Mouse (Mus musculus) heart, embryonic 16.5 days (tissue): ENCODE data around the gene Fyn. TPM values are rescaled to one million over a fixed set of nuclear protein-coding genes. Genes with fewer than 3 reads are reported as not detected.

Experiments used
- ATAC-seq: fragments of 200-750 bp; cut with Nextera tagmentation; replicated peaks from 2 replicates; pipeline ENCODE4 v1.8.0; 2017; ENCODE audit warnings: moderate number of reproducible peaks; ENCODE audit not compliant: insufficient read depth, low FRiP score; ENCODE audit errors: extremely low read depth
- H3K27ac ChIP-seq: fragments of 300-500 bp; sonication (generic); 2 replicates; pipeline ENCODE4 v1.5.1; 2014; ENCODE audit warnings: mild to moderate bottlenecking, low read length, control low read depth, moderate library complexity
- H3K27me3 ChIP-seq: fragments of 300-500 bp; sonication (generic); 2 replicates; pipeline ENCODE4 v1.6.1; 2014; ENCODE audit warnings: low read length, mixed read lengths; ENCODE audit not compliant: control insufficient read depth, insufficient read depth
- H3K36me3 ChIP-seq: fragments of 300-500 bp; sonication (generic); 2 replicates; pipeline ENCODE4 v1.6.1; 2014; ENCODE audit not compliant: control insufficient read depth, insufficient read depth
- H3K4me1 ChIP-seq: fragments of 300-500 bp; sonication (generic); 2 replicates; pipeline ENCODE4 v1.6.1; 2014; ENCODE audit warnings: low read length, mixed read lengths; ENCODE audit not compliant: control insufficient read depth, insufficient read depth
- H3K4me2 ChIP-seq: fragments of 300-500 bp; sonication (generic); 2 replicates; pipeline ENCODE4 v1.6.1; 2014; ENCODE audit warnings: low read depth, mild to moderate bottlenecking, control low read depth, low read length
- H3K4me3 ChIP-seq: fragments of 300-500 bp; sonication (generic); 2 replicates; pipeline ENCODE4 v1.5.1; 2014; ENCODE audit warnings: mild to moderate bottlenecking, control low read depth, low read length
- H3K9ac ChIP-seq: fragments of 300-500 bp; sonication (generic); 2 replicates; pipeline ENCODE4 v1.6.1; 2014; ENCODE audit warnings: low read length, control low read depth
- H3K9me3 ChIP-seq: fragments of 300-500 bp; sonication (generic); replicated peaks from 2 replicates; pipeline ENCODE4 v1.6.1; 2016; ENCODE audit warnings: low read length; ENCODE audit not compliant: control insufficient read depth
- WGBS: fragments of 180-500 bp; shearing (Covaris S2); extraction: QIAGEN DNeasy Blood & Tissue Kit; methylation state at CpG from one replicate; pipeline ENCODE4 v1.1.7; 2014; 5-methylcytosine and 5-hydroxymethylcytosine counted together
- polyA plus RNA-seq: library from polyadenylated mRNA; unstranded; fragments of >200 nt; fragmentation: Nextera tagmentation; extraction: Ambion mirVana; gene quantifications from 2 replicates; pipeline ENCODE4 v1.2.1, GENCODE M21; 2015

Fyn gene
- polyA plus RNA-seq, 1 experiment from 2014 or later, result 15.0 TPM

DNA sequence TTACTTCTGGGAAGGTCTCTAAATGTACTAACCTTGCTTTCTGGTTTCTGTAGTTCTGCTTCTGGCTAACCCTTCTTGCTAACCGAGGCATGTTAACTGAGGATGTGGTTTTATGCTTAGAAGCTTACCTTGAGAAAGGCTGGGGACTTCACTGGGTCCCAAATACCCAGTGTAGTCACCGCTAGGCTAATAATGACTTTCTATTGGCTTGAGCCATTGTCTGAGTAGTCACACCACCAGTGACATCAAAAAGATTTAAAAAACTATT is 28.8 kb upstream of the Fyn start:
- Histone ChIP-seq H3K9ac (no peak overlapping the region), H3K27ac (no peak overlapping the region), H3K9me3 (no peaks in the 10 kb centered on the region), H3K4me1 (no peaks in the 10 kb centered on the region), H3K4me2 (no peak overlapping the region), H3K36me3 (no peaks in the 10 kb centered on the region), H3K4me3 (no peak overlapping the region), H3K27me3 (no peaks in the 10 kb centered on the region)
- no peak for ATAC-seq
- WGBS, result 87% methylated on average over 2 of the region's 2 CpGs

DNA sequence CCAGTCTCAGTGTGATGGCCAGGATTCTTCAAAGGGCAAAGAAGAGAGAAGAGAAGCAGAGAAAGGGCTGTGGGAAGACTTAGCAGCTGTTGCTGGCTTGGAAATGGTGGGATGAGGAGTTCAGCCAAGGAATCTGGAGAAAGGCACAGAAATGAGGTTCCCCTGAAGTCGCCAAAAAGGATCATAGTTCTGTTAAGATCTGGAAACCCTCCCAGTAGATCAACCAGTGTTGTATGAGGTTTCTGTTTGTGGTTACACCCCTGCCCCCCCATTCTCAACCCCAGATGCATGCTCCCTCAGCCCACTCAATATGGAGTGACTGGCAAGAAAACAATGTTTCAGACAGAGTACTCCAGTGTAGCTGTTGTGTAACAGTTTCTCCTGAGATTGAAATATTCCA is 25.1 kb upstream of the Fyn start:
- Histone ChIP-seq H3K27ac (no peak overlapping the region), H3K4me3 (no peak overlapping the region), H3K9me3 (no peaks in the 10 kb centered on the region), H3K9ac (no peak overlapping the region), H3K36me3 (no peaks in the 10 kb centered on the region), H3K4me1 (no peaks in the 10 kb centered on the region), H3K4me2 (no peak overlapping the region), H3K27me3 (no peaks in the 10 kb centered on the region)
- 53% methylated on average over 1 of the region's 1 CpGs for WGBS
- no peak for ATAC-seq

DNA sequence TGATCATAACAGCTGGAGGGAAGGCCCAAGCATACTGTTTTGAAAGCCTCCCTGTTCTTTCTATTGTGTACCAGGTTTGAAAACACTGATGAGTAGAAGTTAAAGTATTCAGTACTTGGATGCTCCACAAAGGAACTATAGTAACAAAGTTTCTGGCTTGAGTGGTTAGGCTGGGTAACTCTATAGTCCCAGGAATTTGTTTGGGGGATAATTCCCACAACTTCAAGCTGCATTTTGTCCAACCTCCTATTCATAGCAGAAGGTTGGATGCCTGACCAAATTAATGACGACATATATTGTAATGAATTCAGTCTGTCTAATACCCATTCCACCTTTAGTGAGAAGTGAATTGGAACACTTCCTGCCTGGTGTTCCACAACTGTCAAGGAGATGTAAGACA is 22.7 kb upstream of the Fyn start:
- H3K9me3 ChIP-seq, result no peaks in the 10 kb centered on the region
- 68% methylated on average over 1 of the region's 1 CpGs for WGBS
- no peaks in the 10 kb centered on the region for H3K4me1 ChIP-seq
- no peak for ATAC-seq
- H3K27ac ChIP-seq, result no peak overlapping the region
- no peak overlapping the region for H3K4me2 ChIP-seq
- no peak overlapping the region for H3K4me3 ChIP-seq
- no peaks in the 10 kb centered on the region for H3K27me3 ChIP-seq
- no peak overlapping the region for H3K9ac ChIP-seq
- no peaks in the 10 kb centered on the region for H3K36me3 ChIP-seq

DNA sequence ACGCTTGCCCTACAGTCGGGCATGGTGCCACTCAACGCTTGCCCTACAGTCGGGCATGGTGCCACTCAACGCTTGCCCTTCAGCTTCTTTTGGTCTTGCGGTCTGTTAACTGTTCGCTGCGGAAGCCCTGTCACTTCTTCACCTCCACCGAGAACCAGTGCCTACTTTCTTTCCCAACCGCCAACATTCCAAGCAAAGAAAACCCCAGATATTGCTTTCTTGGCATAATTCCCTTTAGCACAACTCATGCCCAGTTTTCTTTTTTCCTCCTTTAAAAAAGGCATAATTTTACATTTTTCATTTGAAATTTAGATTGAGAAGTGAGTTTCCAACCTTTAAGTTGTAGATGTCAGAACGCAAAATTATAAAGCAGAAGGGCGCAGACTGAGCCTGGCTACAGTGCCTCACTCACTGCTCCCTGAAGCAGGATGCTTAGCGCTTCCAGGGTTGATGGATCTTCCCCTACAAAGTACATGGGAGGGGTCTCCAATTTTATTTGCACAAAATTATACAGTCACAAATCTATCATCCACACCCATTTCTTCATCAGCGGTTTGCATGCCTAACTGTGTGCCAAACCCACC is 18.8 kb upstream of the Fyn start:
- no peak for ATAC-seq
- Histone ChIP-seq H3K4me3 (no peak overlapping the region), H3K9me3 (no peaks in the 10 kb centered on the region), H3K27ac (no peak overlapping the region), H3K4me1 (no peaks in the 10 kb centered on the region), H3K4me2 (no peak overlapping the region), H3K36me3 (no peaks in the 10 kb centered on the region), H3K27me3 (no peaks in the 10 kb centered on the region), H3K9ac (no peak overlapping the region)
- 88% methylated on average over 14 of the region's 14 CpGs for WGBS

DNA sequence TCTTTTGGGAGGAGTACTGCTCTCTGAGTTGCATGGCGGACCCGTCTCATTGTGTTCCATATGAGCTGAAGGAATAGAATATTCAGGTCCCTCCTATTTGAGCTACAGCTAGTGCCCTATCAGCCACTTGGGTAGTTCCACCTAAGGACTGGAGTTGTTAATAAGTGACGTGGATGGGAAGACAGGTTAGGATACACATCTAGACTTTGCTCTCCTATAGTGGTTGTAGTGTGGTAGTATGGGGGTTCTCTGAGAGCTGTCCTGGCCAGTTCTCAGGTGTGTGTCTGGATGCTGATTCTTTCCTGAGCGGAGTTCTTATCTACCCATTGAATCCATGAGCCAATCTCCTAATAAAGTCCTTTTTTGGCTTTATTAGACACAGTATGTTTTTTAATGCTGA is 4.5 kb upstream of the Fyn start:
- Histone ChIP-seq H3K9ac (no peak overlapping the region), H3K4me1 (peaks cover 3% of the 10 kb centered on the region), H3K36me3 (no peaks in the 10 kb centered on the region), H3K9me3 (no peaks in the 10 kb centered on the region), H3K4me2 (no peak overlapping the region), H3K27me3 (no peaks in the 10 kb centered on the region), H3K27ac (no peak overlapping the region), H3K4me3 (no peak overlapping the region)
- ATAC-seq, result no peak
- WGBS, result 89% methylated on average over 4 of the region's 4 CpGs

DNA sequence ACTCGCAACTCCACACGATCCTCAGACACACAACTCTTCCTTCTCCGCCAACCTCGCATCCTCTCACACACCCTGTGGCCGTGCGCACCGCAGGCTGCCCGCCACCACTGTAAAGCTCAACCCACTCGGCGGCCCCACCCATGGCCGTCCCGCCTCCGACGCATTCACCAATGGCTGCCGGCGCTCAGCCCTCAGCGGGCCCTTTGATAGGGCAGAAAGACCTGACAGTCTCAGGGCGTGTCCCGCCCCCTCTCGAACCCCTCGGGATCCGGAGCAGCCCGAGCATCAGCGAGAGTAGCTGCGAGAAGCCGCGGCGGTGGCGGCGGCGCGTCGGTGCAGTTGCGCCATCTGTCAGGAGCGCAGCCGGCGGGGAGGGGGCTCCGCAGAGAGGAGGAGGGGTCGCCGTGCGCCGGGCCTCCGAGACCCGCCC is 862 bp downstream of the Fyn start:
- peak overlapping the region; percentile 88 for H3K27ac ChIP-seq
- no peaks in the 10 kb centered on the region for H3K27me3 ChIP-seq
- H3K4me3 ChIP-seq, result peak overlapping the region; percentile 85
- peak; percentile 99 for ATAC-seq
- peak overlapping the region; percentile 89 for H3K9ac ChIP-seq
- peak overlapping the region; percentile 68 for H3K4me2 ChIP-seq
- H3K4me1 ChIP-seq, result peaks cover 14% of the 10 kb centered on the region
- H3K36me3 ChIP-seq, result no peaks in the 10 kb centered on the region
- no peaks in the 10 kb centered on the region for H3K9me3 ChIP-seq
- WGBS, result under 1% methylated on average over 38 of the region's 44 CpGs

DNA sequence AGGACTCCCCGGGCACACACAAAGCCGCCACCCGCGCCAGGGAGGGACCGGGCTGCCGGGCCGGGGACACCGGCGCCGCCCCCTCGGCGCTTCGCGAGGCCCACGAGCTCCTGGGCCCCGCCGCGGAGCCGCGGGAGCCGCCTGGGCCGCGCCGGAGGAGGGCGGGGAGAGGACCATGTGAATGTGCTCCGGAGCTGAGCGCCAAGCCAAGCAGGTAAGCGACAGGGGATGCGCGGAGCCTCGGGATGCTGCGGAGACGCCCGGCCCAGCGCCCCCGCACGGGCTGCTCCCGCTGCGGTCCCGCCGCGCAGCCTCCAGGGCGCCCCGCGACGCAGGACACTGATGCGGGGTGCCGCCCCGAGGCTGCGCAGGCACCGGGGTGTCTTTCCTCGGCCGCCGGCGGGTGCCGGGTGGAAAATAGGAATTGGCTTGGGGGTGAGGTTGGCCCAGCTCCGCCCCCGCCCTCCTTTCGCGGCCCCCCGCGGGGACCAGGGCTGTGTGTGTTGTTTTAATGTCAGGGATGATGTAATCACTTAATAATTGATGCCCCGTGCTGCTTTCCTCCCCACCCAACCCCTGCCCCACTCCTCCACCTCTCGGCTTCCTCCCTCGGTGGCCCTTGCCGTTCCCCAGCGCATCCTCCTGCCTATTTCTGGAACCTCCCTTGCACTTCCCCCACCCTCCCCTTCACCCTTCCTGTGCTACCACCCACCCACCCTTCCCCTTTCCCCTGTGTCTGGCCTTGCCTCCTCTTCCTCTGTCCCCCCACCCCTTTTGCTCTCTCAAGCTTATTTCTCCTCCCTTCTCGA is 1.5 kb downstream of the Fyn start:
- H3K4me3 ChIP-seq, result peak overlapping the region; percentile 85
- peak; percentile 33 for ATAC-seq
- H3K27ac ChIP-seq, result peak overlapping the region; percentile 88
- no peaks in the 10 kb centered on the region for H3K9me3 ChIP-seq
- peak overlapping the region; percentile 89 for H3K9ac ChIP-seq
- H3K36me3 ChIP-seq, result no peaks in the 10 kb centered on the region
- H3K4me2 ChIP-seq, result peak overlapping the region; percentile 68
- H3K27me3 ChIP-seq, result no peaks in the 10 kb centered on the region
- under 1% methylated on average over 60 of the region's 68 CpGs for WGBS
- peaks cover 14% of the 10 kb centered on the region for H3K4me1 ChIP-seq

DNA sequence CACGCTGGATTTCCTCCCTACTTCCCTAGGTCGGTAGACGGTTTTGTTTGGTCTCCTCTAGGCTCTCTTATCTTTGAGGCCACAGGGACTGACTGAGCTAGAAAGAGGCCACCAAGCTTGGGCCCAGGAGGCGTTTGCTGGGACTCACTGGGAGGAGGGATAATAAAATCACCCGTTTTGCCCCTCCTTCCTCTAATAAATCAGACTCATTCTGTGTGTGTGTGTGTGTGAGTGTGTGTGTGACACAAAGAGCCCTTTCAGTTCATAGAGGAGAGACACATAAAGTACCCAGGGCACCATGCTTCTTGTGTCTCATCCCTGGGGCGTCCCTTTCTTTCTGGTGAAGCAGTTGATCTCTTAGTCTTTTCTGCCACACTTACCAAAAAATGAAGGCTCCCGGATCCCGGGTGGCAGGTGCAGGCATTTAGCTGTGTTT is 2.1 kb downstream of the Fyn start:
- Histone ChIP-seq H3K27ac (peak overlapping the region; percentile 62), H3K4me3 (peak overlapping the region; percentile 85), H3K9ac (peak overlapping the region; percentile 89), H3K4me2 (peak overlapping the region; percentile 68), H3K36me3 (no peaks in the 10 kb centered on the region), H3K9me3 (no peaks in the 10 kb centered on the region), H3K4me1 (peaks cover 14% of the 10 kb centered on the region), H3K27me3 (no peaks in the 10 kb centered on the region)
- 16% methylated on average over 8 of the region's 8 CpGs for WGBS
- ATAC-seq, result no peak

DNA sequence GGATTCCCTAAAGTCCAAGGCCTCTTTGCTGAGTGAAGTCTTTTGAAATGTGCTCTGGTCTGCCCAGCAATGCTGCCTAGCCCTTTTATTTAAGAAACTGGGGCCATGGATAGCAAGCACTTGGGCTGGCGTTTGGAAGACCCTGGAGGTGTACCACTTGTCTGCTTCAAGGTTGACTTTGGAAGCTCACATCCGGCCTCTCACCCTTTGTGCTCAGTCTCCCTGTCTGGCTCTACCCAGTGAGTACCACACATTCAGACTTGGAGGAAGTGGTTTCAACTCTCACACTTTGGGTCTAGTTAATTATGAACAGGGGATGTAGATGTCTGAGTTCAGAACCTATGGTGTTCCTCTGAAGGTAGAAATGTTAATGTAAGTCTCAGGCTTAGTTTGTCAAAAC is 2.8 kb downstream of the Fyn start:
- ATAC-seq, result no peak

More for the DNA sequence above, 2.8 kb downstream of the Fyn start:
- peaks cover 17% of the 10 kb centered on the region for H3K4me1 ChIP-seq
- no peaks in the 10 kb centered on the region for H3K27me3 ChIP-seq
- no peaks in the 10 kb centered on the region for H3K36me3 ChIP-seq
- H3K9ac ChIP-seq, result peak overlapping the region; percentile 89; the same call in 1 of the 2 replicates
- no peaks in the 10 kb centered on the region for H3K9me3 ChIP-seq
- peak overlapping the region; percentile 68 for H3K4me2 ChIP-seq
- peak overlapping the region; percentile 85 for H3K4me3 ChIP-seq
- 63% methylated on average over 2 of the region's 2 CpGs for WGBS
- H3K27ac ChIP-seq, result peak overlapping the region; percentile 62
